Mouse (Mus musculus) lung, embryonic 15.5 days (tissue): ENCODE data around the gene Chuk. TPM values are rescaled to one million over a fixed set of nuclear protein-coding genes. Genes with fewer than 3 reads are reported as not detected.

Source experiments
- ATAC-seq: fragments of 200-750 bp; cut with Nextera tagmentation; 2 replicates; pipeline ENCODE4 v1.8.0; 2017; ENCODE audit warnings: moderate number of reproducible peaks, borderline replicate concordance; ENCODE audit not compliant: low FRiP score, low TSS enrichment; ENCODE audit errors: extremely low read depth
- H3K27ac ChIP-seq: fragments of 300-500 bp; sonication (generic); 2 replicates; pipeline ENCODE4 v1.5.1; 2015; ENCODE audit warnings: moderate library complexity, mild to moderate bottlenecking, inconsistent platforms
- H3K27me3 ChIP-seq: fragments of 300-500 bp; sonication (generic); 2 replicates; pipeline ENCODE4 v1.6.1; 2015; ENCODE audit warnings: inconsistent platforms
- H3K36me3 ChIP-seq: fragments of 300-500 bp; sonication (generic); 2 replicates; pipeline ENCODE4 v1.6.1; 2015; ENCODE audit warnings: inconsistent platforms
- H3K4me1 ChIP-seq: fragments of 300-500 bp; sonication (generic); 2 replicates; pipeline ENCODE4 v1.6.1; 2015; ENCODE audit warnings: inconsistent platforms
- H3K4me2 ChIP-seq: fragments of 300-500 bp; sonication (generic); 2 replicates; pipeline ENCODE4 v1.6.1; 2015; ENCODE audit warnings: inconsistent platforms, mild to moderate bottlenecking, moderate library complexity
- H3K4me3 ChIP-seq: fragments of 300-500 bp; sonication (generic); 2 replicates; pipeline ENCODE4 v1.5.1; 2015; ENCODE audit warnings: mild to moderate bottlenecking, inconsistent platforms
- H3K9ac ChIP-seq: fragments of 300-500 bp; sonication (generic); 2 replicates; pipeline ENCODE4 v1.6.1; 2015; ENCODE audit warnings: inconsistent platforms
- H3K9me3 ChIP-seq: fragments of 300-500 bp; sonication (generic); 2 replicates; pipeline ENCODE4 v1.6.1; 2016; ENCODE audit warnings: inconsistent platforms
- WGBS: fragments of 180-500 bp; shearing (Covaris S2); methylation state at CpG from one replicate; pipeline ENCODE4 v1.1.7; 2015; 5-methylcytosine and 5-hydroxymethylcytosine counted together
- polyA plus RNA-seq: library from polyadenylated mRNA; unstranded; fragments of >200 nt; fragmentation: Nextera tagmentation; extraction: Ambion mirVana; gene quantifications from 2 replicates; pipeline ENCODE4 v1.2.1, GENCODE M21; 2015

Chuk gene
- polyA plus RNA-seq, 1 experiment from 2014 or later: 40.8 TPM

DNA sequence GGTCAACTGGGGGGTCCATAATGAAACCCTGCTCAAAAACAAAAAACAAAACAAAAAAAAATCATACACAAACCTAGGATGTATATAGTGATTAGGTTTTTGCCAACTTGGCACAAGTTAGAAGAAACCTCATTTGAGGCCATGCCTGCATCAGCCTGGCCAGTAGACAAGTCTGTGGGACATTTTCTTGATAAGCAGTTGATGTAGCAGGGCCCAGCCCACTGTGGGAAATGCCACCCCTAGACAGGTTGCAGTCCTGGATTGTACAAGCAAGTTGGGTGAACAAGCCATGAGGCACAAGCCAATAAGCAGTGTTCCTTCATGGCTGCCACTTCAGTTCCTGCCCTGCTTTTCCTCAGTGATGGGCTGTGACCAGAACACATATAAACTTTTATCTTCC, 6.4 kb downstream of the Chuk start:
- Histone ChIP-seq H3K27me3 (no peaks in the 10 kb centered on the region), H3K4me3 (no peak overlapping the region), H3K9ac (no peak overlapping the region), H3K4me2 (no peak overlapping the region), H3K27ac (no peak overlapping the region), H3K4me1 (no peaks in the 10 kb centered on the region), H3K9me3 (no peaks in the 10 kb centered on the region), H3K36me3 (peaks cover 27% of the 10 kb centered on the region)
- no peak for ATAC-seq

DNA sequence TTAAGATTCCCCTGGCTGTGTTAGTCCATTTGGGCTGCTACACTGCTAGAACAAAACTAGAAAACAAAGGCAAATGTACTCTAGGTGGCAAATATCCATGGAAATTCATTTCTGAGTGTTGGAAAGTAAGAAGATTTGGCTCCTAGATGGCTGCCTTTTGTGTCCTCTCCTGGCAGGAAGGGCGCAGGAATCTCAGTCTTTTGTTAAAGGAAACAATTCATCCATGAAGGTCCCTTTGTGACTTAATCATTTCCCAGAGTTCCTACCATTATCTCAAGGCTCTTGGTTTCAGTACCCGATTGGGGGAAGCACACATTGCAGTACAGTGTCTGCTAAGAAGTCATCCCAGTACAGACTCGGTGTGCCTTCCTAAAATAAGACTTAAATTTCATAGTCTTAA, 21.0 kb downstream of the Chuk start:
- no peaks in the 10 kb centered on the region for H3K9me3 ChIP-seq
- no peak overlapping the region for H3K4me3 ChIP-seq
- no peaks in the 10 kb centered on the region for H3K27me3 ChIP-seq
- no peak overlapping the region for H3K27ac ChIP-seq
- no peak for ATAC-seq
- H3K4me2 ChIP-seq: no peak overlapping the region
- 79% methylated on average over 3 of the region's 3 CpGs for WGBS
- H3K4me1 ChIP-seq: no peaks in the 10 kb centered on the region
- H3K9ac ChIP-seq: no peak overlapping the region
- H3K36me3 ChIP-seq: peaks cover 42% of the 10 kb centered on the region

DNA sequence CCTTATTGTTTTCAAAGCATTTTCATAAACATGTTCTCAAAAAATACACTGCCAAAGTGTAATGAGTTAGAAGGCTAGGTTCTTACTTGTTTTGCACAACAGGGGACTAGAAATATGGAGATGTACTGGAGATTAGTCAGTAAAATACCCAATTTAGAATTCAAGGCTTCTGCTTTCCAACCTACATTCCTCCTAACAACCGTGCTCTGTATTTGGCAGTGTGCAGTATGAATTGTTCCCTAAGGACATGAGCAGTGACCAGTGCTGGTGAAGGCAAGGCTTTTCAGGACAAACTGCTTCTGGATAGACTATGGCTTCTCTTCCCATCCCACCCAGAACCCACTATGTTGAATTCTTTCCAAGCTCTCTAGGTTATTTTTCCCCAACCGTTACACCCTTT, 26.4 kb downstream of the Chuk start:
- no peak overlapping the region for H3K9ac ChIP-seq
- peaks cover 51% of the 10 kb centered on the region for H3K36me3 ChIP-seq
- H3K9me3 ChIP-seq: no peaks in the 10 kb centered on the region
- no peak overlapping the region for H3K4me3 ChIP-seq
- no peak overlapping the region for H3K4me2 ChIP-seq
- no peaks in the 10 kb centered on the region for H3K27me3 ChIP-seq
- WGBS: 90% methylated on average over 2 of the region's 2 CpGs
- ATAC-seq: no peak
- H3K27ac ChIP-seq: no peak overlapping the region
- no peaks in the 10 kb centered on the region for H3K4me1 ChIP-seq

DNA sequence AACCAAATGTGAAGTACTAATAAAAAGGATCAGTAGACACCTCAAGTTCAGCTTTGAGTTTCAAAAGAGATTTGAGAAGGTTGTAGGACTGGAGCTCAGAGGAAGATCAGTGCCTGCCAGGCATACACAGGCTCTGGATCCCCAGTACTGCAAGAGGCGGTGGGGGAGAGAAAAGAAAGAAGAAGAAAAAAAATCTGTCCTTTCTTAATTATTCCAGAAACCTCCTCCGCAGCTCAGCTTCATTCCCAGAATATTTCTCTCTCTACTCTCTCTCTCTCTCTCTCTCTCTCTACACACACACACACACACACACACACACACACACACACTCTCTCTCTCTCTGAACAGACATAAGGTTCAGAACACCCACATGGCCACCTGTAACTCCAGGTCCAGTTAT, 27.3 kb downstream of the Chuk start:
- peaks cover 53% of the 10 kb centered on the region for H3K36me3 ChIP-seq
- no peaks in the 10 kb centered on the region for H3K9me3 ChIP-seq
- H3K4me3 ChIP-seq: no peak overlapping the region
- H3K27me3 ChIP-seq: no peaks in the 10 kb centered on the region
- ATAC-seq: no peak
- no peak overlapping the region for H3K9ac ChIP-seq
- H3K4me1 ChIP-seq: no peaks in the 10 kb centered on the region
- 100% methylated on average over 2 of the region's 2 CpGs for WGBS
- H3K4me2 ChIP-seq: no peak overlapping the region
- H3K27ac ChIP-seq: no peak overlapping the region

DNA sequence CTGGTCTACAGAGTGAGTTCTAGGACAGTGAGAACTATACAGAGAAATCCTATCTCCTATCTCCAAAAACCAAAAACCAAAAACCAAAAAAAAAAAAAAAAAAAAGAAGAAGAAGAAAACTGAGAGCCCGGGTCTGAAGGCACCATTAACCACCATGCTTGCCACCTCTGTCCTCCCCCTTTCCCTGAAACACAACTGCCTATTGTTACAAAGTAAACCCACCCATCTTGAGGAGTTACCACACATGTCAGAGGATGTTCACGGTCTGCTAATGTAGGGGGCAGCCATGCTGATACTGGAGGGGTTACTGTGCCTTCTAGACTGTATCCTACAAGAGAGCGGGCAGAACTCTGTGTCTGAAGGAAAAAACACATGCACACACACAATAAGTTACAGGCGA, 30.3 kb downstream of the Chuk start:
- Histone ChIP-seq H3K9ac (no peak overlapping the region), H3K4me1 (no peaks in the 10 kb centered on the region), H3K9me3 (no peaks in the 10 kb centered on the region), H3K4me2 (no peak overlapping the region), H3K27me3 (no peaks in the 10 kb centered on the region), H3K4me3 (no peak overlapping the region), H3K27ac (no peak overlapping the region), H3K36me3 (peaks cover 41% of the 10 kb centered on the region)
- 82% methylated on average over 4 of the region's 4 CpGs for WGBS
- no peak for ATAC-seq

DNA sequence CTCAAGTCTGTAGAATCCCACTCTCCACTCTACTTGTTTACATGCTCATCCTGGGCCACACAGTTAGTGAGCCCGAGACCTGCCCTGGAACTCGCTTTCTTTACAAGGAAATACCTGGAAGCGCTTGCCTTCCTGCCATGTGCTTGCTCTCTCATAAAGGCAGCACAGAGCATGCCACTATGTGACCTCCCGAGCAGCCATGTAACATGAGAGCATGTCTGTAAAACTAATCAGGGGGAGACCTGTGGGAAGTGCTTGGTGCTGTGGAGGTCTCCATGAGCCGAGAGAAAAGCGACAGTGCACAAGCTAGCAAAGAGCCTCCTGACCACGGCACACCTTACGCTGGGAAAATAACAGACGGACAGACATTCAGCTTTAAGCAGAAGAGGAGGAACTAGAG, 30.8 kb downstream of the Chuk start:
- ATAC-seq: no peak
- no peaks in the 10 kb centered on the region for H3K9me3 ChIP-seq
- H3K36me3 ChIP-seq: peaks cover 40% of the 10 kb centered on the region
- H3K4me1 ChIP-seq: no peaks in the 10 kb centered on the region
- H3K27ac ChIP-seq: no peak overlapping the region
- H3K4me2 ChIP-seq: no peak overlapping the region
- no peaks in the 10 kb centered on the region for H3K27me3 ChIP-seq
- H3K9ac ChIP-seq: no peak overlapping the region
- WGBS: 83% methylated on average over 9 of the region's 9 CpGs
- no peak overlapping the region for H3K4me3 ChIP-seq

DNA sequence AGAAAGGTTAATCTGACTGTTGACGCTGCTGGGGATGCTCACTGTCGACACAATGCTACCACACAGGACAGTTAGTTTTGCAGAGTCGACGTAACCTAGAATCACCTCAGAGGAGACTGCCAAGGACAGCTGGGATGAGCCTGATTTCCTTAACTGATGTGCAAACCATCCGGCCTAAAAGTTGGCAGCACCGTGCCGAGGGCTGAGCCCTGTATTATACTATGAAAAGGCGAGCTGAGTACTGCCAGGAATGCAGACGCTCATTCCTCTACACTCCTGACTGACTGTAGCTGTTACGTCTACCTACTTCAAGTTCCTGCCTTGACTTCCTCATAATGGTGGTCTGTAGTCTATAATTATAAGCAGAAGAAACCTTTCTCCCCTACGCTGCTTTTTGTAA, 32.3 kb downstream of the Chuk start:
- Histone ChIP-seq H3K4me3 (no peak overlapping the region), H3K4me1 (no peaks in the 10 kb centered on the region), H3K4me2 (no peak overlapping the region), H3K9me3 (no peaks in the 10 kb centered on the region), H3K9ac (no peak overlapping the region), H3K27ac (no peak overlapping the region), H3K27me3 (no peaks in the 10 kb centered on the region), H3K36me3 (peaks cover 34% of the 10 kb centered on the region)
- ATAC-seq: no peak
- WGBS: 85% methylated on average over 11 of the region's 11 CpGs

DNA sequence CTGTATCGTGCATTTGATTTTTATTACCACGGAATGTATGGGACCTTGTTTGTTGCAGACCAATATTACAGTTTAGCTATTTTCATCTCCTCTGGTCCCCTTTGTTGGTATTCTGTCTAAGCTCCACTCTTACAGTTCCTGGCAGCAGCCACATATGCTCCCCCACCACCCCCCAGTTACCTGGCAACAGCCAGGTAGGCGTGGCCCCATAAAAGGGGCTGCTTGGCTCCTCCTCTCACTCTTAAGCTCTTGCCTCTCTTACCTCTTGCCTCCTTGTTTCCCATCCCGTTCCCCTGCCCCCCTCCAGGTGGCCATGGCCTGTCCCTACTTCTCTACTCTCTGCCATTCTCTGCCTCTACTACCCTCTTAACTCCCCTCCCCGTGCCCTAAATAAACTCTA, 36.1 kb downstream of the Chuk start:
- Histone ChIP-seq H3K9ac (no peak overlapping the region), H3K4me3 (no peak overlapping the region), H3K27ac (no peak overlapping the region), H3K9me3 (no peaks in the 10 kb centered on the region), H3K27me3 (no peaks in the 10 kb centered on the region), H3K4me2 (no peak overlapping the region), H3K4me1 (peaks cover 14% of the 10 kb centered on the region), H3K36me3 (peaks cover 4% of the 10 kb centered on the region; the same call in 1 of the 2 replicates)
- no peak for ATAC-seq
- 53% methylated on average over 5 of the region's 5 CpGs for WGBS

DNA sequence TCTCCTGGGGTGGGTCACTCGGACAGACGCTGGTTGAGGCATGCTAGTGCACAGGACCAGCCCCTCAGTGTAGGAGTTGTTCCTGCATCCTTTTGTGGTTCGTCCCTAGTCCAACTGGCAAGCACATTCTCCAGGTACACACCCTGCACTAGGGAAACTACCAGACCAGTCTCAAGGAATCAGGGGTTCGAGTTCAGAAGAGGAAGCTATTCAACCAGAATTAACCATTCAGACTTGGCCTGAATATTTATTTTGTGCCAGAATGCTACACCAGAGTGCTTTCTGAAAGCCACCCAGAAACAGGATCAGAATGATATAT, 37.4 kb downstream of the Chuk start:
- Histone ChIP-seq H3K4me2 (peak overlapping the region; percentile 77), H3K9ac (peak overlapping the region; percentile 71), H3K27ac (peak overlapping the region; percentile 58), H3K9me3 (no peaks in the 10 kb centered on the region), H3K36me3 (no peaks in the 10 kb centered on the region), H3K4me1 (peaks cover 14% of the 10 kb centered on the region), H3K4me3 (peak overlapping the region; percentile 72), H3K27me3 (no peaks in the 10 kb centered on the region)
- WGBS: 6% methylated on average over 4 of the region's 4 CpGs
- no peak for ATAC-seq

DNA sequence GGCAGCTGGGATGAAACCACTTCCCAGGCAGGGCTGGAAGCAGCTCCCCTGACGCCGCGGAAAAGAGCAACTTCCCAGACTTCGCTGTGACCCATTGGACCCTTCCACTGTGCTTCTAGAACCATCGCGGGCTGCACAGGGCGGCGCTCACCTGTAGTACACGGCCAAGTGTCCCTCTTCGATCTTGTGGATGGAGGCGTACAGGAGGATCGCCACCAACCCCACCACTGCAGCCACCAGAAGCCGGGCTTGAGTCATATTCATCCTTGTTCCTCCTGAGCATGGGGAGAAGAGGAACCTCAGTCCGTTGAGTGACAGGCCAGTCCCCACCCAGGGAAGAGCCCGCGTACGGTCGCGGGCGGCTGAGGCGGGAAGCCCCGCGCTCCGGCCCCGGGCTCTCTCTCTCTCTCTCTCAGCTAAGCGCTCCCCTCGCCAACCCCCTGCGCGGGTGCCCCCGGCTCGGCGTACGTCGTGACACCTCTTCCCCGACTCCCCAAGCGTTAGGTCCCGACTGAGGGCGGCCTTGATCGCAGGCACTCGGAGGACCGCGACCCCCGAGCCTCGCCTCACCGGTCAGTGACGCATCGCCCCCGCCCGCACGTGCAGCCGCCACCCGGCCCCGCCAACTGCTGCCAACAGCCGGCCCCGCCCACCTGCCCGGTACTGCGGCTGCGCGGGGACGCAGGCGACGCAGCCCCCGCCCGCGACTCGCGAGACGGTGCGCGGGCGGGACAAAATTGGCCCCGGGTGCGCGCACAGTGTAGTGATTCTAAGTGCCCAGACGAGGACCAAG, 38.0 kb downstream of the Chuk start, which contains the start of gene Erlin1:
Erlin1 (minus strand) TSS at position 665 of the 793 bp plus-strand sequence.
- Histone ChIP-seq H3K27ac (peak within 1 kb of the TSS; percentile 58), H3K27me3 (no peaks in the 10 kb centered on the region), H3K36me3 (no peaks in the 10 kb centered on the region), H3K9ac (peak within 1 kb of the TSS; percentile 71), H3K4me1 (peaks cover 14% of the 10 kb centered on the region), H3K4me3 (peak within 1 kb of the TSS; percentile 72), H3K9me3 (no peaks in the 10 kb centered on the region), H3K4me2 (peak within 1 kb of the TSS; percentile 77)
- WGBS: under 1% methylated on average over 63 of the region's 75 CpGs
- ATAC-seq: peak; percentile 94

DNA sequence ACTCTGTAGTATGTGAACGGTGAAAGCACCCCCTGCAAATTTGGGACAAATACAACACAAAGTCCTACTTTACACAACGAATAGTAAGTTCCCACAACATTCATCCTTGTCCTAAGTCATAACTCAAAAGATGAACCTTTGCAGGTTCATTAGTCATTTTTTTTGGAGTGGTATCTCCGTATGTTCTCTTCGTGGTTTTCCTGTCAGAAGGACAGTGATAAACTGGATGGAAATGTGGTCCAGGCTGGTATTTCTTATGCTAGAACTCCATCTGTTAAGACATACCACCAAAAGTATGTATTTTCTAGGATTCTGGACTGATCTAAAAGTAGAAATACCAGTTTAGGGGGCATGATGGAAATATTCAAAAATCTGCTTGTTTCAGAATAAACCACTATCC, 39.0 kb downstream of the Chuk start:
- Histone ChIP-seq H3K4me3 (peak overlapping the region; percentile 72), H3K9ac (no peak overlapping the region), H3K9me3 (no peaks in the 10 kb centered on the region), H3K4me2 (peak overlapping the region; percentile 77), H3K36me3 (no peaks in the 10 kb centered on the region), H3K27me3 (no peaks in the 10 kb centered on the region), H3K27ac (no peak overlapping the region), H3K4me1 (peaks cover 14% of the 10 kb centered on the region)
- no peak for ATAC-seq
- 66% methylated on average over 4 of the region's 4 CpGs for WGBS

DNA sequence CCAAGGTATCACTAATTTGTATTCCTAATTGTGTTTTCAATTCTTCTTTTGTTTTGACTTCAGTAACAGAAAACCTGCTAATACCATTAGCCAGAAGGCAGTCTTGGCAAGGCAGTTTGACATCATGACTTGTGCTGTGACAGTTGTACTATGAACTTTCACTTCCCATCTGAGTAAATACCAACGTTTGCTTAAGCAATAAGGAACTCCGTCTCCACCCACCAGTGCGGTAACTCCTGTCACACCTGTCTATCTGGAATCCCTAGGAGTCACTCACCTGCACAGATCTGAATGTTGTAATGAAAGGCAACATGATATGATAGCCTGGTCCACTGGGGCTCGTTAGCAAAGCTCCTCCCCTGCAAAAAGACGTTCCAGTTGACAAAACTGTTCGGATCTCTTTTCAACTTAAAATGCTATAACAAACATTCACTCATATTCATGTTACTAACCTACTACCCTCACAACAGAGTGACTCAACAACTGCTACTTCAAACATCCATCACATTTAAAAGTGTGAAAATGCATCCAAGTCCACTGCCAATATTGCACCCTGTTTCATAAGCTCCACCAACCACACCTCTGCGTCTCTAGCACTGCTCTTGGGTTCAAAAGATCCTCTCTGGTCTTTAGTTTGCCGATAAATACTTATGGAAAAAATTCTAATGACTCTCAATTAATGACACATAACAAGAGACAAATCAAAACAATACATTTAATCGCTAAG, 39.8 kb downstream of the Chuk start:
- Histone ChIP-seq H3K4me3 (no peak overlapping the region), H3K4me2 (peak overlapping the region; percentile 77; the same call in 1 of the 2 replicates), H3K9ac (no peak overlapping the region), H3K4me1 (peaks cover 14% of the 10 kb centered on the region), H3K36me3 (peaks cover 2% of the 10 kb centered on the region), H3K9me3 (no peaks in the 10 kb centered on the region), H3K27ac (no peak overlapping the region), H3K27me3 (no peaks in the 10 kb centered on the region)
- no peak for ATAC-seq
- WGBS: 66% methylated on average over 9 of the region's 9 CpGs
